Mouse (Mus musculus) hindbrain, embryonic 16.5 days (tissue): Measurements from ENCODE around the gene Urb2. TPM values are rescaled to one million over a fixed set of nuclear protein-coding genes. Genes with fewer than 3 reads are reported as not detected.
A peak's percentile ranks its signal among the peaks of the same experiment; 100 is the strongest.
"Not testable (repeated sequence)": the region's sequence is repeated elsewhere in the genome, so short reads cannot be mapped to it uniquely, and the experiment has no call there.

Experiments used
- ATAC-seq: fragments of 200-750 bp; cut with Nextera tagmentation; 2 replicates; pipeline ENCODE4 v1.8.0; 2017; ENCODE audit warnings: moderate TSS enrichment, moderate library complexity
- H3K27ac ChIP-seq: fragments of 300-500 bp; sonication (generic); 2 replicates; pipeline ENCODE4 v1.5.1; 2014; ENCODE audit warnings: low read depth, mild to moderate bottlenecking, control low read depth, low read length, moderate library complexity
- H3K27me3 ChIP-seq: fragments of 300-500 bp; sonication (generic); replicated peaks from 2 replicates; pipeline ENCODE4 v1.6.1; 2014; ENCODE audit warnings: low read length; ENCODE audit not compliant: control insufficient read depth, insufficient read depth
- H3K36me3 ChIP-seq: fragments of 300-500 bp; sonication (generic); 2 replicates; pipeline ENCODE4 v1.6.1; 2014; ENCODE audit warnings: mild to moderate bottlenecking, low read length, moderate library complexity, mixed read lengths; ENCODE audit not compliant: control insufficient read depth, insufficient read depth
- H3K4me1 ChIP-seq: fragments of 300-500 bp; sonication (generic); 2 replicates; pipeline ENCODE4 v1.6.1; 2014; ENCODE audit warnings: low read depth, low read length; ENCODE audit not compliant: control insufficient read depth, insufficient read depth
- H3K4me2 ChIP-seq: fragments of 300-500 bp; sonication (generic); 2 replicates; pipeline ENCODE4 v1.6.1; 2014; ENCODE audit warnings: mild to moderate bottlenecking, low read length, control low read depth, moderate library complexity
- H3K4me3 ChIP-seq: fragments of 300-500 bp; sonication (generic); 2 replicates; pipeline ENCODE4 v1.5.1; 2014; ENCODE audit warnings: mild to moderate bottlenecking, low read length, control low read depth, moderate library complexity
- H3K9ac ChIP-seq: fragments of 300-500 bp; sonication (generic); 2 replicates; pipeline ENCODE4 v1.6.1; 2014; ENCODE audit warnings: low read depth, mild to moderate bottlenecking, control low read depth, low read length, moderate library complexity
- H3K9me3 ChIP-seq: fragments of 300-500 bp; sonication (generic); 2 replicates; pipeline ENCODE4 v1.6.1; 2014; ENCODE audit warnings: mild to moderate bottlenecking, low read length, moderate library complexity; ENCODE audit not compliant: control insufficient read depth
- WGBS: fragments of 180-500 bp; shearing (Covaris S2); extraction: QIAGEN DNeasy Blood & Tissue Kit; methylation state at CpG from one replicate; pipeline ENCODE4 v1.1.7; 2014; 5-methylcytosine and 5-hydroxymethylcytosine counted together
- polyA plus RNA-seq: library from polyadenylated mRNA; unstranded; fragments of >200 nt; fragmentation: Nextera tagmentation; extraction: Ambion mirVana; gene quantifications from 2 replicates; pipeline ENCODE4 v1.2.1, GENCODE M21; 2015

Gene Urb2
- polyA plus RNA-seq, 1 experiment from 2014 or later, result 2.6 TPM

DNA sequence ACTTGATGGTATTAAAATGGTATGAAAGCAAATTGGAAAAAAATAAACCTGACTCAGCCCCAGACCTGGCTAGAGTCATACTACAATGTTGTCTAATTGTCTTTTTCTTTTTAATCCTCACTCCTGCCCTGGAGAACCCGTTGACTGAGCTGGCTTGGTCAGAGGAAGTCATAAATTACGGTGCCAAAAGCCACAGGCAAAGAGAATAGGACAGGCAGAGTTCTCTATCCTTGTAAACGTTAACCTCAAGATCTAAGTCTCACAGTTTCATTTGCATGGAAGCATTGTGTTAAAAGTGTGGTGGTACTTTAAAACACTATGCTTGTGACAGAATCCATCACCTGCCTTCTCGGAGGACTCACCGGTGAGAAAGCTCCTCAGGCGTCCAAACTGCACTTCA is 13.5 kb upstream of the Urb2 start:
- no peaks in the 10 kb centered on the region for H3K9me3 ChIP-seq
- H3K9ac ChIP-seq, result no peak overlapping the region
- no peak overlapping the region for H3K4me3 ChIP-seq
- no peaks in the 10 kb centered on the region for H3K27me3 ChIP-seq
- no peaks in the 10 kb centered on the region for H3K4me1 ChIP-seq
- no peak overlapping the region for H3K4me2 ChIP-seq
- 88% methylated on average over 6 of the region's 6 CpGs for WGBS
- no peak for ATAC-seq
- peaks cover 39% of the 10 kb centered on the region for H3K36me3 ChIP-seq
- no peak overlapping the region for H3K27ac ChIP-seq

DNA sequence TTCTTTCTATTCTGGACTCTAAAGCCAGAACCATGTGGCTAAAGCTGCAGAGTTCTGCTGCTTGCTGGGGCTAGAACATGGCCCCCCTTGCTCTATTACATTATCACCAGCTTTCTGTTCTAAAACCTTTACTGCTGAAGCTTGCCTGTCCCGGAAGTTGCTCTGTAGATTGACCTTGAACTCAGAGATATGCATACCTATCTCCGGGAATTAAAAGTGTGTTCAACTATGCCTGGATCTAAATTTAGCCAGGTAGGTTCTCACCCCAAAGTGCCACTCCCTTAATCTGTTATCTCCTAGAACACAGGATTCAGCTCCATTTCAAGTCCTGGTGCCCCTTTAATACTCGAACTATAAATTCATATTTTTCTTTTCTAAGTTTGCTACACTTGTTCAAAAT is 9.7 kb upstream of the Urb2 start:
- H3K4me1 ChIP-seq, result no peaks in the 10 kb centered on the region
- no peak overlapping the region for H3K4me2 ChIP-seq
- peaks cover 22% of the 10 kb centered on the region for H3K36me3 ChIP-seq
- H3K9me3 ChIP-seq, result no peaks in the 10 kb centered on the region
- no peak for ATAC-seq
- H3K4me3 ChIP-seq, result no peak overlapping the region
- 91% methylated on average over 3 of the region's 3 CpGs for WGBS
- H3K27me3 ChIP-seq, result no peaks in the 10 kb centered on the region
- no peak overlapping the region for H3K9ac ChIP-seq
- H3K27ac ChIP-seq, result no peak overlapping the region

DNA sequence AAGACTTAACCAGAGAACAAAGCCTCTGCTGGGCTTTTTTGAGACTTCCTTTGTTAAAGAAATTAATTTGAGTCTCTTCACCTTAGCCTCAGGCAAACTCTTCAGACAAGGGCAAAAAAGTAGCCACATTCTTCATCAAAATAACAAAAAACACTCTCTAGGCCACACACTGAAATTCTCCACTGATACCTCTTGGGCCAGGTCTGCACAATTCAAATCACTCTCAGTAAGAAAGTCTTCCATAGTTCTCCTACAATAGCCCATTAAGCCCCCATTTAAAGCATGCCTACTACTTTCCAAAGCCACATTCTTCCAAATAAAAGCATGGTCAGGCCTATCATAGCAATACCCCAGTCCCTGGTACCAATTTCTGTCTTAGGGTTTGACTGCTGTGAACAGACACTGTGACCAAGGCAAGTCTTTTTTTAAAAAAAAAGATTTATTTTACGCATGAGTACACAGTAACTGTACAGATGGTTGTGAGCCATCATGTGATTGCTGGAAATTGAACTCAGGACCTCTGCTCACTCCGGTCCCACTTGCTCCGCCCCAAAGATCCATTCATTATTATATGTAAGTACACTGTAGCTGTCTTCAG is 9.2 kb upstream of the Urb2 start:
- Histone ChIP-seq H3K36me3 (peaks cover 17% of the 10 kb centered on the region; the same call in 1 of the 2 replicates), H3K4me3 (no peak overlapping the region), H3K27ac (no peak overlapping the region), H3K27me3 (no peaks in the 10 kb centered on the region), H3K4me2 (no peak overlapping the region), H3K4me1 (no peaks in the 10 kb centered on the region), H3K9ac (no peak overlapping the region), H3K9me3 (no peaks in the 10 kb centered on the region)
- ATAC-seq, result no peak
- 94% methylated on average over 3 of the region's 3 CpGs for WGBS

DNA sequence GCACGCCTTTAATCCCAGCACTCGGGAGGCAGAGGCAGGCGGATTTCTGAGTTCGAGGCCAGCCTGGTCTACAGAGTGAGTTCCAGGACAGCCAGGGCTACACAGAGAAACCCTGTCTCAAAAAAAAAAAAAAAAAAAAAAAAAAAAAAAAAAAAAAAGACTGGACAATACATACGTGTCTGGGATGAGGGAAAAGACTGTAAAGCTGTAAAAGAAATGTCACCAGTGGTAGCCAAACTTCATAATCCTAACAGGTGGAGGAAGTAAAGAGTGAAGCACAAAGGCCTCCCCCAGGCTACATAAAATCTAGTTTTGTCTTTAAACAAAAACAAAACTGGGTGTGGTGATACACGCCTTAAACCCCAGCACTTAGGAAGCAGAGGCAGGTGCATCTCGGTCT is 7.0 kb upstream of the Urb2 start:
- not testable (repeated sequence) for H3K36me3 ChIP-seq, H3K27me3 ChIP-seq, H3K4me2 ChIP-seq, H3K9ac ChIP-seq, H3K27ac ChIP-seq, H3K9me3 ChIP-seq, H3K4me3 ChIP-seq, H3K4me1 ChIP-seq, ATAC-seq
- WGBS, result 94% methylated on average over 7 of the region's 7 CpGs

DNA sequence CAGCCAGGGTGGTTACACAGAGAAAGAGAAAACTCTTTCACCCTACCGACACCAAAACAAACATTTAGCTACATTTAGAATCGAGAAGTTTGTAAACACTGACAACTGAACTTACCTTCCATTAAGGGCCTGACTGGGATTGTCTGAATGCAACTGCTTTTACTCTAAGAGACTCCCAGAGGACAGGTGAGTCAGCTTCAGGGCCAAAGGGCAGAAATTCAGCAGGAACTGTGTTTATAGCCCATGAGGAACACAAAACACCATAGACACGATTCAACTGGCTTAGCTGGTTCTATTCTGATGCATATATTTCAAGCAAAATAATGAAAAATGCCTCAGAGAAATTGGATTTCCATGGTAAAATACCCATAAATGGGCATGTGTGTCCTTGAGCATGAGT is 6.6 kb upstream of the Urb2 start:
- H3K4me3 ChIP-seq, result no peak overlapping the region

DNA sequence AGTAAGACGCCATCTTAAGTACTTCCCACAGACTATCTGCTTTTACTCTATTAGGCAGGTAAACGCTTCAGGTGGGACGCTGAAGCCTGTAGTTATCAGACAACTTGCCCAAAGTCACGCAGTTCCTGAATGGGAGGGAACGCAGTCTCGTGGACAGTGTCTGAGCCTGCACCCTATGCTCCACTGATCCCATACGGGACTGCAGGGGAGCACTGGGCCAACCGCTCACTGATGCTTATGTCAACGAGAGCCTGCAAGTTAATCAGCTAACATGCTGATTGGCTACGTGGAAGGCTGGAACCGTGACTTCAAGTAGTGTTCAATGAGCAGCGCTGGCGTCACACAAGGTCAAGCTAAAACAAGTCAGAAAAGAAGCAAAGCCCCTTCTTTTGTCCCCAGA is 1.5 kb upstream of the Urb2 start:
- H3K9me3 ChIP-seq, result no peaks in the 10 kb centered on the region
- no peak overlapping the region for H3K27ac ChIP-seq
- peak overlapping the region; percentile 87 for H3K4me3 ChIP-seq
- H3K36me3 ChIP-seq, result no peaks in the 10 kb centered on the region
- WGBS, result 39% methylated on average over 13 of the region's 13 CpGs
- no peaks in the 10 kb centered on the region for H3K27me3 ChIP-seq
- no peak overlapping the region; the same call in 1 of the 2 replicates for H3K9ac ChIP-seq
- no peak for ATAC-seq
- peak overlapping the region; percentile 78 for H3K4me2 ChIP-seq
- peaks cover 20% of the 10 kb centered on the region for H3K4me1 ChIP-seq

More for the DNA sequence above, 6.6 kb upstream of the Urb2 start:
- Histone ChIP-seq H3K9ac (no peak overlapping the region), H3K4me2 (no peak overlapping the region), H3K4me1 (peaks cover 6% of the 10 kb centered on the region), H3K27ac (no peak overlapping the region), H3K27me3 (no peaks in the 10 kb centered on the region), H3K36me3 (no peaks in the 10 kb centered on the region), H3K9me3 (no peaks in the 10 kb centered on the region)
- no peak for ATAC-seq
- WGBS, result 83% methylated on average over 3 of the region's 3 CpGs

DNA sequence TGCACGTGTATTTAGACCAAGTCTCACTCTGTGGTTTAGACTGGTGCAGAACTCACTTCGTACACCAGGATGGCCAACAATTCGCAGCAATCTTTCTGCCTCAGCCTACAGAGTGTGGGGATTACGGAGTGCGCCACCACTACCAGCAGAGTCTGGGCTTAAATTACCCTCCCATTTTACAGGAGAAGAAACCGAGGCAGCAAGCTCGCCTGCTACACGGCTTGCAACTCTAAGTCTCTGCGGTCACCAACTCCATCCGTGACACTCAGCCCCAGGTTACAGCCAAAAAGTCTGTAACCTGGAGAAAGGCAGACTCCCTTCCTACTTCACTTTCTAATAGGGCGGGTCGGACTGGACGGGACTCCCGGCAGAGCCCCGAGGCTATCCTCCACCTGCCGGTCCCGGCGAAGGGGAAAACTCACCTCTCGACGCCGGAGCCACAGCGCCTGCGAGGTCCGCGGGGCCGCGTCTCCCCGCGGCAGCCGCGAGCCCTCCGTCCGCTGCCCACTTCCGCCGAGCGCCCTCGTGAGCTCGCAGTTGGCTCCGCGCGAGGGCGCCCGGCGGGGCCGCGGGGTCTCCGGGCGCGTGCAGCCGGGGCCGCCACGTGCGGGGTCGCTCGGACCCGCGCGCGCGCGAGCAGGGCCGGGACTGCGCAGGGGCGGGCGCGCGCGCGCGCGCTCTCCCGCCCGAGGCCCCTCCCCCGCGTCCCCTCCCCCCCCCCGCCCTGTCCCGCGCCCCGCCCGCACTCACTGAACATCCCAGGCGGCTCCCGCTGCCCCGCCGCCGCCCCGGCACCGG is 670 bp upstream of the Urb2 start:
- ATAC-seq, result peak; percentile 90
- Histone ChIP-seq H3K9me3 (no peaks in the 10 kb centered on the region), H3K36me3 (0 out of 2 replicates have a peak, but pooled peaks cover 2% of the 10 kb centered on the region), H3K9ac (peak overlapping the region; percentile 82), H3K4me2 (peak overlapping the region; percentile 78), H3K27me3 (no peaks in the 10 kb centered on the region), H3K27ac (peak overlapping the region; percentile 95), H3K4me3 (peak overlapping the region; percentile 87), H3K4me1 (peaks cover 20% of the 10 kb centered on the region)
- WGBS, result under 1% methylated on average over 50 of the region's 87 CpGs

DNA sequence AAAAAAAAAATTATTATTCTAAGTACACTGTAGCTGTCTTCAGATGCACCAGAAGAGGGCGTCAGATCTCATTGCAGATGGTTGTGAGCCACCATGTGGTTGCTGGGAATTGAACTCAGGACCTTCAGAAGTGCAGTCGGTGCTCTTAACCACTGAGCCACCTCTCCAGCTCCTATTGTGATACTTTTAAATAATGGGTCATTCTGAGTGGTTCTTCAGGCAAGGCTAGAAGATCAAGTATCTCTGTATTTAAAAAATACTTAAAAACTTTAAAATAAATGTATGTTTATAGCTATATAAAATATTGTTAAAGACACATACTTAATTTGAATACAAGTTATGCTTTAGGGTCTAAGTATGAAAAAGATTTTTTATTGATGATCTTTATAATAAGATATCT is 5.0 kb downstream of the Urb2 start:
- not testable (repeated sequence) for H3K9me3 ChIP-seq, H3K4me3 ChIP-seq, H3K4me1 ChIP-seq, H3K4me2 ChIP-seq, H3K27me3 ChIP-seq, H3K9ac ChIP-seq, ATAC-seq, H3K27ac ChIP-seq
- peaks cover 29% of the 10 kb centered on the region for H3K36me3 ChIP-seq
- 84% methylated on average over 2 of the region's 2 CpGs for WGBS

DNA sequence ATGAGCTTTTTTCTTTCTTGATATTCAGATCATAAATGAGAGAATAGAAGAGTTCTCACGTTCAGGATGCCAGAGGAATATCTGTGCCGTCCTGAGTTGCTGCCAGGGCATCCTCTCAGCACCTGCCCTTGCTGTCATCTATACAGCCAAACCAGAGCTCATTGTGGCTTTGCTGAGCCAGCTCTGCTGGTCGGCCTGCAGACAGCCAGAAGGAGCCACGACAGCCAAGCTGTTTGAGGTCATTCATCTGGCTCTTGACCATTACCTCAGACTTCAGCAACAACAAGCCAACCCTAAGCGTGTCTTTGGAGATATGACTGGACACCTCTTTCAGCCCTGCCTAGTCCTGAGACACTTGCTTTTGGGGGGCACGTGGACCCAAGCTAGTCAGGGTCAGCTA is 6.5 kb downstream of the Urb2 start:
- Histone ChIP-seq H3K27me3 (no peaks in the 10 kb centered on the region), H3K4me1 (no peaks in the 10 kb centered on the region), H3K4me3 (no peak overlapping the region), H3K36me3 (peaks cover 31% of the 10 kb centered on the region), H3K9ac (no peak overlapping the region), H3K4me2 (no peak overlapping the region), H3K9me3 (no peaks in the 10 kb centered on the region), H3K27ac (no peak overlapping the region)
- WGBS, result 92% methylated on average over 6 of the region's 6 CpGs
- no peak for ATAC-seq
